Mouse (Mus musculus) ES-E14 (cell line): ENCODE measurements around the gene Tmem179.

ENCODE experiments used
- CHD2 ChIP-seq: IDR thresholded peaks from 2 replicates; pipeline ENCODE4 v1.6.1; 2014; ENCODE audit warnings: mild to moderate bottlenecking, low read depth, low read length, inconsistent platforms
- ZNF384 ChIP-seq: IDR thresholded peaks from 2 replicates; pipeline ENCODE4 v1.6.1; 2012; ENCODE audit warnings: low read depth, low read length, inconsistent platforms

GRCm38 (mm10) chr12:112556531-112557060 is 40.0 kb upstream of the Tmem179 start:
- TF ChIP-seq ZNF384 (no peak), CHD2 (no peak)
